Mouse (Mus musculus) embryonic fibroblast, embryonic 13.5 days (primary cell): ENCODE measurements at regions not wholly inside any gene's neighbourhood (a gene's known extent, or its start where the extent isn't known, plus 50 kb on each side); places are given as distances from the start of the nearest gene placed in this dataset.

ENCODE experiments used
- CTCF ChIP-seq: IDR thresholded peaks from 2 replicates; pipeline ENCODE4 v1.5.1; 2011; ENCODE audit warnings: mild to moderate bottlenecking, control low read depth, low read length, moderate library complexity, borderline replicate concordance; ENCODE audit not compliant: insufficient read depth
- POLR2A ChIP-seq: IDR thresholded peaks from 2 replicates; pipeline ENCODE4 v1.6.1; 2011; ENCODE audit warnings: low read depth, mild to moderate bottlenecking, control low read depth, low read length, moderate library complexity

GRCm38 (mm10) chr14:24747796-24748496, 261.0 kb downstream of the Rps24 start:
- TF ChIP-seq CTCF: no peak
- no peak for TF ChIP-seq POLR2A
